Mouse (Mus musculus) Muller cell, postnatal 12 days (primary cell): ENCODE measurements around the gene Ift22.
"Not testable (repeated sequence)": the region's sequence is repeated elsewhere in the genome, so short reads cannot be mapped to it uniquely, and the experiment has no call there.

ENCODE experiments used
- DNase-seq: peaks from one replicate; pipeline ENCODE4 v3.0.0-alpha.2; 2015; ENCODE audit errors: inconsistent ontology term

The Ift22 gene

DNA sequence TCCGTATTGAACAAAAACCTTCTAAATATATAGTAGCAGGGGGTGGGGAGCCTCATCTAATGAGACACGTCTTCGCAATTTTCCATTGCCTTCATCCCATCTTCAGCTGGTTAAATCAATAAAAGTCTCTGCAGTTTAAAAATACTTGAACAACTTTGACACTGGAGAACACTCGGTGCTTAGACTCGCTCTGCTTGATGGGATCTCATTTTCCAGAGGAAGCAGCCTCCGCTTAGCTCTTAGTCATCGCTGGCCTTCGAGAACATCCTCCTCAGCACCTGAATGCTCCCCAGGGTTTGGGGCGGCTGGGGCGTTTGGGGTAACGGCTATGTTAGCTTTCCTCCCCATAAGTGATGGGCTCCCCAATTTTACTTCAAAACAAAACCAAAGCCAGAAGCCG, 37.1 kb downstream of the Ift22 start:
- DNase-seq, result no peak

- DNase-seq, result no peak
These were observed 39.9 kb downstream of the Ift22 start for GRCm38 (mm10) chr5:136947874-136948273.

DNA sequence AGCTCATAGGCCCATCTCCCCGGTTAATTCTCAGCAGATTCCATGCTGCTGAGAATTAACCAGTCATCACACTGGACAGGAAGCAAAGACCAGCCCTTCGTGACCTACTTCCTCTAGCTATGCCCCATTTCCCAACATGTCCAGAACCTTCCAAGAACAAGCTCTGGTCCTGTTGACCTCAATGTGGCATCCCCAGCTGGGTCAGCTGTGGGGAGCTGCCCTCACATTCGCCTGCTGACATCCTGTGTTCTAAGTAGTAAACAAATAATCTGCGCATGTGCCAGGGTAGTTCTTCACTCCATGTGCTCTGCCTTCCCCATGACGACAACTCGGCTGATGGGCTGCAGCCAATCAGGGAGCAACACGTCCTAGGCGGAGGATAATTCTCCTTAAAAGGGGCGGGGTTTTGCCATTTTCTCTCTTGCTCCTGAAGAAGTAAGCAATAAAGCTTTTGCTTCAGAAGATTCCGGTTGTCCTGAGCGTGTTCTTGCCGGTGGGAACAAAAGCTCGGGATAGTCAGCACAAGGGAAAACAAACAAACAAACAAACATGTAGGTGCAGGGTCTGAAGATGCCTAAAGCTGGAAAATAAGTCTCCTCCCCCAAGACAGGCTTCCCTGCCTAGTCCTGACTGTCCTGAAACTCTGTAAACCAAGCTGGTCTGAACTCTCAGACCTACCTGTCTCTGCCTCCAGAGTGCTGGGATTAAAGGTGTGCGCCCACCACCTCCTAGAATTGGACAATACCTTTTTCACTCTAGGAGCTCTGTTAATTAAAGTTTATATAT, 41.8 kb downstream of the Ift22 start:
- not testable (repeated sequence) for DNase-seq

GRCm38 (mm10) chr5:136950521-136950920, 42.6 kb downstream of the Ift22 start:
- DNase-seq, result no peak

DNA sequence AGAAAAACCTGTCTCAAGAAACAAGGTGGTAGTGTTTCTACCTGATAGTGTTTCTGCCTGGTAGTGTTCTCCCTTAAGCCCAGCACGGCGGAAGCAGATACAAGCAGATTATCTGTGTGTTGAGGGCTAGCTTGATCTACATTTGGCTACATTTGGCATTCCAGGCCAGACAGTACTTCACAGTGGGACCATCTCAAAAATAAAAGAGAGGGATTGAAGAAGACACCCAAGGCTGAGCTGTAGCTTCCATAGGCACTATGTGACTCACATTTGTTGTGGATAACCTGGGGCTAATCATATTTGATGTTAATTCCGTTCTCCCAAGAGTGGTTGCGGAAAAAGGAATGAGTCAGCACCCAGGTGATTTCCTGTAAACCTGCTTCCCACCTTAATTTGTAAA, 44.2 kb downstream of the Ift22 start:
- no peak for DNase-seq

DNA sequence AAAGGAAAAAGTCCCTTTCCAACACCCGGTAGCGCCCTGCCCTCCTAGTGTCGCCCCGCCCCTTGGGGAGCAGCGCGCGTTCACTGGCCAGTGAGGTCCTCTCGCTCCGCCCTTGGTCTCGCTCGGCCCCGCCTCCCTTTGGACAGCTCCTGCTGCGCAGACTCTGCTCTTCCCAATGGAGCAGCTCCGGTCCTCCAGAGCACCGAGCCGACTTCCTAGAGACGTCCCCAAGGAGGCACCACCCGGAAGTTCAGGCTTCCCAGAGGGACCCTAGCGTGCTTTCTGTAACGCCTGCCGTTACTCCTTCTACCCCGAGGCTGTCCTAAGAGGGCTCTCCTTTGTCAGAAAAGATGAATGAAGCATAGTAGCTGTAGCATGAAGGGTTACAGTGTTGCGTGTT, 45.1 kb downstream of the Ift22 start, which contains the start of gene Fis1:
Gene Fis1 (plus strand): TSS at position 261 of the 400 bp plus-strand sequence.
- peak; percentile 98 for DNase-seq

- peak; percentile 72 for DNase-seq
These were observed 45.5 kb downstream of the Ift22 start for GRCm38 (mm10) chr5:136953440-136953951.

DNA sequence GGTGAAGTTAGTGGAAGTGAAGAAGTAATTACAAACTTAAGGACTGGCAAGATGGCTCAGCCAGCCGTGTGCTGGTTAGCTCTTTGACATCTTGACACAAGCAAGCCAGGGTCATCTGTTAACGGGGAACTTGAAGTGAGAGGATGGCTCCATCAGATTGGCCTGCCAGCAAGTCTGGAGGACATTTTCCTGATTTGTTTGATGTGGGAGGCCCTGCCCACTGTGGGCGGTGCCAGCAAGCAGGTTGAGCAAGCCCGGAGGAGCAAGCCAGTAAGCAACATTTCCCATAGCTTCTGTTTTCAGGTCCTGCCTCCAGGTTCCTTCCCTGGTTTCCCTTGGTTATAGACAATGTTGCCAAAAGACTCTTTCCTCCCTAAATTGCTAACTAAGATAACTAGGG, 47.7 kb downstream of the Ift22 start:
- DNase-seq, result no peak

- DNase-seq, result no peak
These were observed 49.3 kb downstream of the Ift22 start for GRCm38 (mm10) chr5:136957250-136957649.

DNA sequence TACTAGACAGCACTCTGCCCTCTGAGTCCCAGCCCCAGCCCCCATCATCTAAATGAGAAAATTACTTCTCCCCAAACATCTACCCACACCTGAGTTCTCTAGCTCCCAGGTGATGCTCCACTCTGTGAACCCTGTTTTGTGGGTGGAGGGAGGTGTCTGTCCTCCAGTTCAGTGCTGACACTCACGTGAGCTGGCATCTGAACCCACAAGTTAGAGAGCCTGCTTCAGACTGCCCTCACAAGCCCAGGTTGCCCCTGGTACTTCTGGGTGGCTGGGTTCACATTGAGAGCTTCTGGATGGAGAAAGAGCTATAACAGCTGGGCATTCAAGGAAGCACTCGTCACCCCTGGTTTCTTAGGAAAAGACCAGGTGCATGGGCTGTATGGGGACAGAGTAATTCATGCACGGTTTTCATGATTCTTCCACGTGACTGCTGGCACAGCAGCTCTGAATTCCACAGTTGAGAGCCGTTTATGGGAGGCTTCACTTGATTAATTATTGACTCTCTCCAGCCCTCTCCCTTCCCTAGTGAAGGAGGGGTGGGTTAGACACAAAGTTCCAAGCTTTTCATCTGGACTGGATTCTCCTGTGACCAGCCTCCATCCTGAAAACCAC, 51.1 kb downstream of the Ift22 start:
- DNase-seq, result no peak

GRCm38 (mm10) chr5:136960053-136960452, 52.1 kb downstream of the Ift22 start:
- no peak for DNase-seq

- DNase-seq, result no peak
These were observed 53.5 kb downstream of the Ift22 start for GRCm38 (mm10) chr5:136961334-136961982.

- peak; percentile 92 for DNase-seq
These were observed 54.1 kb downstream of the Ift22 start for GRCm38 (mm10) chr5:136961983-136962461.

DNA sequence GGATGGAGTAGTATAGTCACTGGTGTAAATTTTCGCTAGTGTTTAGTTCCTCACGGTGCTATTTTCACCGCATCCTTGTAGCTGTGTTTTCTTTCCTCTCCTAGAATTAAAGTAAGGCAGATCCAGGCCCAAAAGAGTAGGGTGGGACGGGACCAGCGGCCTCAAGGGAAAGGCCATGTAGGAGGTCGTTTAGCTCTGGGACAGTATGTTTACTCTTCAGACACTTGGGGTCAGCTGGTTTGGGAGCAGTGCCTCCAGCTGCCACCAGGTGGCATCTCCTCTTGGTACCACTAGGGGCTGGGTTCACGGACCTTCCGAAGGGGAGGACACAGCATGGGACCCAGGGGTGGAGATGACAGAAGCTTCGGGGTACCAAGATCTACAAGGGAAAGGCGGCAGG, 54.6 kb downstream of the Ift22 start:
- peak; percentile 81 for DNase-seq

GRCm38 (mm10) chr5:136962966-136963540, 55.1 kb downstream of the Ift22 start:
- DNase-seq, result no peak
